Mouse (Mus musculus) stomach, postnatal 0 days (tissue): Measurements from ENCODE around the gene Paf1.

Experiments
- CTCF ChIP-seq: IDR thresholded peaks from 2 replicates; pipeline ENCODE4 v1.5.1; 2016; ENCODE audit warnings: antibody characterized with exemption, low read depth, mild to moderate bottlenecking, moderate library complexity
- EP300 ChIP-seq: optimal IDR thresholded peaks from 2 replicates; pipeline ENCODE3; 2016; ENCODE audit warnings: antibody characterized with exemption

- TF ChIP-seq EP300 (no peak), CTCF (peak; percentile 28; the same call in 1 of the 2 replicates)
Observed at GRCm38 (mm10) chr7:28412826-28413225, 20.1 kb downstream of the Paf1 start.
